Mouse (Mus musculus) hindbrain, embryonic 11.5 days (tissue): ENCODE data around the gene Fhit. TPM values are rescaled to one million over a fixed set of nuclear protein-coding genes. Genes with fewer than 3 reads are reported as not detected.
A peak's percentile ranks its signal among the peaks of the same experiment; 100 is the strongest.

Experiments used
- ATAC-seq: fragments of 200-750 bp; cut with Nextera tagmentation; 2 replicates; pipeline ENCODE4 v1.8.0; 2017; ENCODE audit warnings: mild to moderate bottlenecking, moderate TSS enrichment, moderate library complexity; ENCODE audit not compliant: low FRiP score
- DNase-seq: peaks from one replicate; pipeline ENCODE4 v3.0.0-alpha.2; 2015; ENCODE audit warnings: low spot score
- H3K27ac ChIP-seq: fragments of 300-500 bp; sonication (generic); 2 replicates; pipeline ENCODE4 v1.5.1; 2014; ENCODE audit warnings: mild to moderate bottlenecking, low read depth, low read length
- H3K27me3 ChIP-seq: fragments of 300-500 bp; sonication (generic); 2 replicates; pipeline ENCODE4 v1.6.1; 2014; ENCODE audit warnings: mild to moderate bottlenecking, low read length, moderate library complexity, mixed read lengths; ENCODE audit not compliant: control insufficient read depth, insufficient read depth
- H3K36me3 ChIP-seq: fragments of 300-500 bp; sonication (generic); 2 replicates; pipeline ENCODE4 v1.6.1; 2014; ENCODE audit warnings: mild to moderate bottlenecking, low read length, moderate library complexity, mixed read lengths; ENCODE audit not compliant: control insufficient read depth, insufficient read depth
- H3K4me1 ChIP-seq: fragments of 300-500 bp; sonication (generic); replicated peaks from 2 replicates; pipeline ENCODE4 v1.6.1; 2014; ENCODE audit warnings: low read length, mixed read lengths; ENCODE audit not compliant: control insufficient read depth, insufficient read depth
- H3K4me2 ChIP-seq: fragments of 300-500 bp; sonication (generic); replicated peaks from 2 replicates; pipeline ENCODE4 v1.6.1; 2014; ENCODE audit warnings: mild to moderate bottlenecking, low read depth, low read length
- H3K4me3 ChIP-seq: fragments of 300-500 bp; sonication (generic); 2 replicates; pipeline ENCODE4 v1.5.1; 2014; ENCODE audit warnings: low read depth, low read length
- H3K9ac ChIP-seq: fragments of 300-500 bp; sonication (generic); 2 replicates; pipeline ENCODE4 v1.6.1; 2014; ENCODE audit warnings: low read depth, low read length
- H3K9me3 ChIP-seq: fragments of 300-500 bp; sonication (generic); 2 replicates; pipeline ENCODE4 v1.6.1; 2016; ENCODE audit warnings: low read length; ENCODE audit not compliant: control insufficient read depth
- WGBS: fragments of 180-500 bp; shearing (Covaris S2); extraction: QIAGEN DNeasy Blood & Tissue Kit; methylation state at CpG from one replicate; pipeline ENCODE4 v1.1.7; 2014; 5-methylcytosine and 5-hydroxymethylcytosine counted together
- polyA plus RNA-seq: library from polyadenylated mRNA; unstranded; fragments of >200 nt; fragmentation: Nextera tagmentation; extraction: Ambion mirVana; gene quantifications from 2 replicates; pipeline ENCODE4 v1.2.1, GENCODE M21; 2014

The Fhit gene
- polyA plus RNA-seq, 1 experiment from 2014 or later, result 5.0 TPM

DNA sequence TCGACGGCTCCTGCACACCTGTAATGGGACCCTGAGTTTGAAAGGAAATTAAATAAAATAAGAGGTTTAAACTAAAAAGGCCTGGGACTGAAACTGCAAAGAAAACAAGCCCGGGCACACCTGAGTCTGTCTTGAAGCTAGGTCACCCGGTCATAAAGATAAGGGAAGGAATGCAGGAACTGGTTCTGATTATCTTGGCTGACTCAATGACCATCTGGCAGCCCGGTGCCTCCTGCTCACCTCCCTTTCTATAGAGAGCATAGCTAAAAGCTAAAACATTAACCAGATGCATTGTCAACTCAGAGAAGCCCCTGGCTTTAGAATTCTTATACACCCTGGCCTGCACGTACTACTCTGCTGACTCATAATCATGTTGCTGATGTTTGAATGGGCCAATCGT is 1032.7 kb downstream of the Fhit start:
- Histone ChIP-seq H3K27me3 (no peaks in the 10 kb centered on the region), H3K27ac (no peak overlapping the region), H3K4me1 (no peaks in the 10 kb centered on the region), H3K36me3 (no peaks in the 10 kb centered on the region), H3K9me3 (no peaks in the 10 kb centered on the region), H3K4me2 (no peak overlapping the region), H3K4me3 (no peak overlapping the region), H3K9ac (no peak overlapping the region)
- ATAC-seq (no peak), DNase-seq (no peak)
- WGBS, result 87% methylated on average over 7 of the region's 7 CpGs

DNA sequence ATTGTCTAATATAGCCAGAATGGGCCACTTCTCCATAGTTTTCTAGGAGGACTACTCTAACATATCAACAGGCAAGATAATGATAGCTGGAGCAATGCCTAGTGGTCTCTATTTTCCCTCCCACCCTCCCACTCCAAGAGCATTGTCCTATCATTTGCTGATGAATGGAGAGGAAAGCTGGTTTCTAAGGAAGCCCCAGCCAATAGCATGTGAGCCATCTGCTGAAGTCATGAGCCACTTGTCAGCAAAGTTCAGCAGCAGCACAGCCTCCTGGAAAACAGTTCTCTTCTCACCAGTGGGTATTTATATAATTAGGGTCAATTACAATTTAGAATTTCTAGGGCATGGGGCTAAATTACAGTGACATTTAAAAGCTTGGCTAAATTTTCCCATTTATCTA is 1035.3 kb downstream of the Fhit start:
- Histone ChIP-seq H3K9me3 (no peaks in the 10 kb centered on the region), H3K4me2 (no peak overlapping the region), H3K4me1 (no peaks in the 10 kb centered on the region), H3K9ac (no peak overlapping the region), H3K36me3 (no peaks in the 10 kb centered on the region), H3K27ac (no peak overlapping the region), H3K27me3 (no peaks in the 10 kb centered on the region), H3K4me3 (no peak overlapping the region)
- ATAC-seq (no peak), DNase-seq (no peak)

- Histone ChIP-seq H3K4me2 (no peak overlapping the region), H3K9me3 (no peaks in the 10 kb centered on the region), H3K27ac (no peak overlapping the region), H3K36me3 (no peaks in the 10 kb centered on the region), H3K27me3 (no peaks in the 10 kb centered on the region), H3K9ac (no peak overlapping the region), H3K4me3 (no peak overlapping the region), H3K4me1 (no peaks in the 10 kb centered on the region)
- no peak for DNase-seq
- ATAC-seq, result no peak
- 83% methylated on average over 4 of the region's 4 CpGs for WGBS
Measured at GRCm38 (mm10) chr14:10122176-10122575, 1039.7 kb downstream of the Fhit start.

- Histone ChIP-seq H3K4me3 (no peak overlapping the region), H3K9me3 (no peaks in the 10 kb centered on the region), H3K9ac (no peak overlapping the region), H3K4me1 (no peaks in the 10 kb centered on the region), H3K4me2 (no peak overlapping the region), H3K27ac (no peak overlapping the region), H3K27me3 (no peaks in the 10 kb centered on the region), H3K36me3 (no peaks in the 10 kb centered on the region)
- DNase-seq, result no peak
- no peak for ATAC-seq
- 94% methylated on average over 2 of the region's 2 CpGs for WGBS
Measured at GRCm38 (mm10) chr14:10096236-10096635, 1065.6 kb downstream of the Fhit start.

GRCm38 (mm10) chr14:10079062-10079461 is 1082.8 kb downstream of the Fhit start:
- WGBS, result 87% methylated on average over 3 of the region's 3 CpGs
- Histone ChIP-seq H3K27ac (no peak overlapping the region), H3K36me3 (no peaks in the 10 kb centered on the region), H3K4me3 (no peak overlapping the region), H3K9me3 (no peaks in the 10 kb centered on the region), H3K4me2 (no peak overlapping the region), H3K27me3 (no peaks in the 10 kb centered on the region), H3K9ac (no peak overlapping the region), H3K4me1 (no peaks in the 10 kb centered on the region)
- no peak for ATAC-seq
- DNase-seq, result no peak

DNA sequence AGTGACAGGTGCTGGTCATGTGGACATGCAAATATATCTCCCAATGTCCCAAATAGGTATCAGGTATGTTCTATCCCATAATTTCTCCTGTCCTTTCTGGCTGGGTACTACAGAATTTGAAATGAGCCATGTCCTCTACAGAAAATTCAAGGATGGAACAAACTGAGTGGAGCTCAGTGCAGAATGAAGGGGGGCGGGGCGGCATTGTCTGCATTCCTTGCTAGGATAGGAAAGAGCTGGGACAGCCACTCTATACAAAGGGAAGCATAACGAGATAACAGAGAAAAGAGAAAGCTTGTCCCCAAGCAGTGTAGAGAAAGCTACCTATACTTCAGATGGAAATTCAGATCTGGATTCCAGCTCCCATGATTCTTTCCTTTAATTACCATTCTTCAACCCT is 1111.9 kb downstream of the Fhit start:
- Histone ChIP-seq H3K27ac (no peak overlapping the region), H3K9ac (no peak overlapping the region), H3K4me2 (no peak overlapping the region), H3K4me3 (no peak overlapping the region), H3K36me3 (no peaks in the 10 kb centered on the region), H3K9me3 (no peaks in the 10 kb centered on the region), H3K27me3 (no peaks in the 10 kb centered on the region), H3K4me1 (no peaks in the 10 kb centered on the region)
- ATAC-seq, result no peak
- DNase-seq, result no peak
- 76% methylated on average over 3 of the region's 3 CpGs for whole genome bisulfite sequencing

GRCm38 (mm10) chr14:10047123-10047783 is 1114.6 kb downstream of the Fhit start:
- no peak overlapping the region for H3K27ac ChIP-seq
- 88% methylated on average over 2 of the region's 2 CpGs for WGBS
- no peak for DNase-seq

DNA sequence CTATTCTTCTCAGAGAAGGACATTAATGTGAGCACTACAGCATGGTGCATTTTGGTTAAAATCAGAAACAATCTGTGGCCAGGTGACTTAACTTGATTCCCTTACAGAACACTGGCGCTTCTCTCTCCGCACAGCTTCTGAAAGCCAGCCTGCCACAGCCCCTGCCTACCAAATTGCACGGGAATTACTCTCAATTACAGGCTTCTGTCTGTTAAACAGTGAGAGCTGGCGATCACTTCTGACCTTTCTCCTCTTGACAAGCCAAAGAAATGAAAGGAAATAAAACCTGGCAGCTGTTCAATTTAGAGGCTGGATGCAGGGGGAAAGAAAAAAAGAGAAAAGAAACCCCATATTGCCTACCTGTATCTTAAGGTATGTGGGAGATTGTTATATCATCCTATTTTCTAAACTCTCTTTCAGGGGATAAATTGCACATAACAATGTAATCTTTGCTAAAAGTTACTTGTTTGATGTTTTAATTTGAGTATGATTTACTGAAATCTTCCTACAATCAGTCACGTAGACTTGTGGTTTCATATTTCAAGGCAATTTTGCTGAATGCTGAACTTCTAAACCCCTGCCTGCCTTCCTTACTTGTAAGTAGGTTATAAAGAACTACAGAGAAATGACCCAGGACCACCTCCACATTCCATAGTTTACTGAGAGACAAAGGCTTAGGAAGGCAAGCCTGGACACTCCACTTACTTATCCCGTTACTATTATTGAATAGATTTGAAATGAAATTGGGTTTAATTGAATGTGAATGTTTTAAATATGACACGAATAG is 1115.3 kb downstream of the Fhit start:
- ATAC-seq (no peak), DNase-seq (peak; percentile 28)
- Histone ChIP-seq H3K9me3 (no peaks in the 10 kb centered on the region), H3K4me2 (no peak overlapping the region), H3K27me3 (no peaks in the 10 kb centered on the region), H3K36me3 (no peaks in the 10 kb centered on the region), H3K4me1 (no peaks in the 10 kb centered on the region), H3K4me3 (no peak overlapping the region), H3K27ac (no peak overlapping the region), H3K9ac (no peak overlapping the region)
- 39% methylated on average over 7 of the region's 7 CpGs for WGBS

More at GRCm38 (mm10) chr14:10047123-10047783, 1114.6 kb downstream of the Fhit start:
- Histone ChIP-seq H3K36me3 (no peaks in the 10 kb centered on the region), H3K4me2 (no peak overlapping the region), H3K4me3 (no peak overlapping the region), H3K27me3 (no peaks in the 10 kb centered on the region), H3K4me1 (no peaks in the 10 kb centered on the region), H3K9me3 (no peaks in the 10 kb centered on the region), H3K9ac (no peak overlapping the region)
- no peak for ATAC-seq

- no peaks in the 10 kb centered on the region for H3K9me3 ChIP-seq
- H3K27me3 ChIP-seq, result 0 out of 2 replicates have a peak, but pooled peaks cover 3% of the 10 kb centered on the region
Measured at GRCm38 (mm10) chr14:10038021-10038420, 1123.8 kb downstream of the Fhit start.

More at GRCm38 (mm10) chr14:10038021-10038420, 1123.8 kb downstream of the Fhit start:
- Histone ChIP-seq H3K9ac (no peak overlapping the region), H3K36me3 (no peaks in the 10 kb centered on the region), H3K4me3 (no peak overlapping the region), H3K4me1 (no peaks in the 10 kb centered on the region), H3K27ac (no peak overlapping the region), H3K4me2 (no peak overlapping the region)
- no peak for ATAC-seq
- DNase-seq, result no peak
- WGBS, result 88% methylated on average over 6 of the region's 6 CpGs
